Mouse (Mus musculus) adrenal gland, adult (tissue): ENCODE measurements around the gene Slc1a5.

Experiments
- DNase-seq, 2 experiments: peaks; one replicate each; pipeline ENCODE4 v3.0.0; 2022 to 2023; ENCODE audit warnings: low spot score in 1 of 2; ENCODE audit not compliant: inconsistent age in 2 of 2

The Slc1a5 gene

GRCm38 (mm10) chr7:16780825-16781554, at the start of gene Slc1a5:
Gene Slc1a5, plus strand, starts transcription at chr7:16781340.
- DNase-seq: peak; percentile 89 to 97

DNA sequence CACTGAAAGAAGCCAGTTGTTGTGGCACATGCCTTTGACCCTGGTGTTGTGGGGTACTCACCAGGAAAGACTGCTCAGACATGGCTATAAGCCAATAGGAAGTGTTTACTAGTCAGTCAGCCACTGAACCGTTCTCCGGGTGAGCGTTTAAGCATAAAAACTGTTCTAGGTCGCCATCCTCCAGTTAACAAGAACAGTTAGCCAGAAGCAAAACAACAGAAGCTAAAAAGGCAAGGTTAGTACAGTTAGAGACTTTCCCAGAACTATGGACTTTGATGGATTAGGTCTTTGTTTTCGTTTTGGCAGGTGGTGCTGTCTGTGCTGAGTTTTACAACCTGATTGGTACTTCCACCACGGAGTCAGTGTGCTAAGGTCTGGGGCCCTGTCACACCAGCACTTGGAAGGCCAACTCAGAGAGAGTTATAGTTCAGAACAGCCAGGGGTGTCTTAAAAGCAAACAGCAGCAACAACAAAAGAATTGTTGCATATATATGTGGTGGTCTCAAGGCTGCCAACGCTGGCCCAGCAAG, 49.2 kb upstream of the Slc1a5 start:
- no peak for DNase-seq

DNA sequence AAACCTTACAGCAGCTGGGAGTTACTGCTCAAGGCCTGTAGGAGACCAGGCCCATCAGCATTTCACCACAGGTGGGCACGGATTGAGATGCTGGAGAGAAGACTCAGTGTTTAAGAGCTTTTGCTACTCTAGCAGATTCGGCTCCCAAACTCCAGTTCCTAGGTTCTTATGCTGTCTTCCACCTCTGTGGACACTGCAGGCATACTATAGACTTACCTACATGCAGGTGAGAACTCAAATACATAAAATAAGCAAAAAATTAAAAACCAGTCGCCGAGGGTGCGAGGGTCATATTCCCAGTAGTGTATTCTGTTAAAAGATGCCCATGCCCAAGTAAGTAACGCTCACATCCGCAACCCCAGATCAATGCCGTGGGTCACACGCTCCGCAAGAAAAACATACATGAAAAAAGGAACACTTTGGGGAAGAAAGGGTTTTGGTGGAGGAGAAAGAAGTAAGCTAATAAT, 43.5 kb upstream of the Slc1a5 start:
- DNase-seq: peak in 1 of 2 experiments; percentile 28

DNA sequence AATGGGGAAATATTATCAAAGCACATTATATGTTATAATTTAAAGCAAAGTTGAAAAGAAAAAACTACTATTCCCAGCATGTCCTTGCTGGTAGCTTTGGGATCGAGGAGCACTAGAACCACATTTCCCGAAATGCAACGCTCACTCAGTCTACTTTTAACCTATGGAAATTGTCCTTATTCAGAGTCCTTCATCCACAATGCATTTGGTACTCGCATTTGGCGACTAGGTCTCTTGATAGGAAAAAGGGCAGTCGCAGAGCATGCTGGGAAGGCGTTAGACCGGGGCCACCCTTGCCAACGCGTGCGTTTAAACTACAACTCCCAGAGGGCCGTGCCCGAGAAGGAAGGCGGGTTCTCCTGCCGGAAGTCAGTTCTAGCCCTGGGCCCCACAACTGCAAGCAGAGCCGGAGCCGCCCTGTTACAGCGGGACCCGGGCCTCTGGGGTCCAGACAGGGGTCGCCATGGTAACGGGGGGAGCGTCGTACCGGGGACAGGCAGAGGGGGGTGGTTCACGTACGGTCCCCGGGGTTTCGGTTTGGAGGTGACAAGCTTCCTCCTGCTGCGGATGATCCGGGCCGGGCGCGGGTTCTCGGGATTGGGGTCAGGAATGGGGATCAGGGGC, 43.0 kb upstream of the Slc1a5 start, which contains the start of gene Ap2s1:
Ap2s1 (plus strand) TSS at position 338 of the 624 bp plus-strand sequence.
- DNase-seq: peak; percentile 96 to 99

GRCm38 (mm10) chr7:16739056-16739604, 42.0 kb upstream of the Slc1a5 start:
- DNase-seq: peak in 1 of 2 experiments; percentile 46

DNA sequence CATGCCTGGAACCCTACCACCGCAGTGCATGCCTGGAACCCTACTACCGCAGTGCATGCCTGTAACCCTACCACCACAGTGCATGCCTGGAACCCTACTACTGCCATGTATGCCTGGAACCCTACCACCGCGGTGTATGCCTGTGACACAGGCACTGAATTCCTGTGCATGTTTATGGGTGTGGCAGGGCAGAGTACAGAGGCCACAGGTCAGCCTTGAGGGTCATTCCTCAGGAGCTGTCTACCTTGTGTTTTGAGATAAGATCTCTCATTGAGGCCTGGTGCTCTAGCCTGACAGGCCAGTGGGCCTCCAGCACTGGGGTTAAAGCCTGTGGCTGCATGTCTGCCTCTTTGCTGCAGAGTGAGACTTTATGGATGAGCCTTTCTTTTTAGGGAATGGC, 35.8 kb upstream of the Slc1a5 start:
- DNase-seq: no peak

DNA sequence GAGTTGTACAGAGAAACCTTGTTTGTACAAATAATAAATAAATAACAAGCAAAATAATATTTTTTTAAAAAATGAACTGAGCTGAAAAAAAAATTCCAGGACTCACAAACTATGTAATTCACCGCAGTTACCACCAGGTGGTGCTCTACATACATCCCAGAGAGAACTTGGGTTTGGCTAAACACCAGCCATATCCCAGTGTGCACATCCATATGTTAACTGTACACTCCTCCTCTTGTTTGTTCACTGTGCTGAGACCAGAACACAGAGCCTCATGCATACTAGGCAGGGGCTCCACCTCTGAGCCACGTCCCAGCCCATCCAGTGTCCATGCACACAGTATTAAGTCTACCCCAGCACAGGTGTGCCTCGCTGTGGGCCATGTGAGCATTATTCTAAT, 35.0 kb upstream of the Slc1a5 start:
- peak; percentile 21 to 77 for DNase-seq

- DNase-seq: no peak
Measured at GRCm38 (mm10) chr7:16747656-16748055, 33.5 kb upstream of the Slc1a5 start.

- no peak for DNase-seq
Measured at GRCm38 (mm10) chr7:16752016-16752415, 29.1 kb upstream of the Slc1a5 start.

- DNase-seq: peak in 1 of 2 experiments; percentile 50
Measured at GRCm38 (mm10) chr7:16755362-16756017, 25.6 kb upstream of the Slc1a5 start.

DNA sequence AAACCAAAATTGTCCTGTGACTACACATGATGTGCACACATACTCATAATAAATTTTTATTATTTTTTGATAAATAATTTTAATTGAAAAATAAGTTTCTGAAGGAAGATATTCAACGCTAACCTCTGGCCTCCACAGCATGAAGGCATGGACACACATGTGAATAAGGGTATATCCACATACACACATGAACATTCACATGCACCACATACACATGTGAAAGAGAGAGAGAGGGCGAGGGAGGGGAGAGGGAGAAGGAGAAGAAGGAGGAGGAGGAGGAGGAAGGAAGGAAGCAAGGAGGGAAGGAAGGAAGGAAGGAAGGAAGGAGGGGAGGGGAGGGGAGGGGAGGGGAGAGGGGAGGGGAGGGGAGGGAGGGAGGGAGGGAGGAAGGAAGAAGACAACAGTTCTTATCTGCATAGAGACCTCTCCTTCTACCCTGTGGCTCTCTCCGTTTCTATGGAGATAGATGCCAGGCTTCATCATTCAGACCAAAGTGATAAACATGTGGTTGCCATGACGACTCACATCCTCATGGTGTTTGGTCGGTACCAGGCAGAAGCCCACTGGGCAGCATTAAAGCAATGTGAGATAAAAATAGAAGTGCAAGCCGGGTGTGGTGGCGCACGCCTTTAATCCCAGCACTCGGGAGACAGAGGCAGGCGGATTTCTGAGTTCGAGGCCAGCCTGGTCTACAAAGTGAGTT, 22.1 kb upstream of the Slc1a5 start:
- no peak for DNase-seq

GRCm38 (mm10) chr7:16760292-16760691, 20.8 kb upstream of the Slc1a5 start:
- peak in 1 of 2 experiments; percentile 60 for DNase-seq

DNA sequence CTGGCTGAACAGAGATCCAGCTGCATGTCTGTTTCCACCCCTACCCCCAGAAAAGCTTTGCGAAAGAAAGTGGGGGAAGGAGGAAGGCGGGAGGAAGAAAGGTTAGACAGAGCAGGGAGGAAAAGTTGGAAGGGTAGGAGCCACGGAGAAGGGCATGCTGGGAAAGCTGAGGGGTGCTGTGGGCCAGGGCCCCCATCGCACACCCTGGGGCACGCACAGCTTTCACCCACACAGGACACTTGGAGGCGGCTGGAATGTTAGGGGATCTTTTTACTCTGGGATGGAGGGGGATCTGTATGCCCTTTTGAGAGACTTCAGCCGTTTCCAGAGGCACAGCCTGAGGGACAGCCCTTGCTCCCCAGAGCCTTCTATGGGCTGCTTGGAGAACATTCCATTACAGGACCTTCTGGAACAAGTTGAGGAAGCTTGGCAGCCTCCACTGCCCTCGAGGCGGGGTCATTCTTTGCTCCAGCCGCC, 20.1 kb upstream of the Slc1a5 start:
- peak; percentile 42 to 71 for DNase-seq

GRCm38 (mm10) chr7:16761630-16762029, 19.5 kb upstream of the Slc1a5 start:
- peak in 1 of 2 experiments; percentile 40 for DNase-seq

DNA sequence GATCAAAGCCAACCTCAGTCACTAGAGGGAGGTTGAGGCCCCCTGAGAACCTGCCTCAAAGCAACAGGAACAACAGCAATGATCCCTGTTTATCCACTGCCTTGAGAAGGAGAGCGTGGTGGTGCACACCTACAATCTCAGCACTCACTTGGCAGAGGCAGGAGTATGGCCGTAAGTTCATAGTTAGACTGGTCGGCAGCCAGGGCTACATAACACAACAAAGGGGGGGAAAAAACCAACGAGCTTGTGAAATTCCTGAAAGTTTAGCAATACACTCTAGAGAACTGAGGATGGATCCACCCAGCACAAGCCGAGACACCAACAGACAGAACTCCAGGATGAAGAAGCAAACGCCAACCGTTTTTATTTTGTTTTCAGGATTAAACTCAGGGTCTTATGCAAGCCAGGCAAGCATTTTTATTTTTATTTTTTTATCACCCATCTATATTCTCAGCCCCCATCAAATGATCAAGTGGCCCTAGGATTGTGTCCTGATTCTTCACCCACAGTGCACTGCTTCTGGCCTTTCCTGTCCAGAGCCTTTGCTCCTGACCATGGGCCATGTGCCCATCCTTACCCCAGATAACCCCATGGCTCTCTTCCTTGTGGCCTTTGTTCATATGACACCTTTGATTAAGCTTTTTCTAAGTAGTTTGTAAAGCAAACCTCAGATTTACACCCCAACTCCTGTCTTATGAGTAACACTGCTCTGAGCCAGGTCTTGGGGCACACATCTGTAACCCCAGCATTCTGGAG, 17.5 kb upstream of the Slc1a5 start:
- DNase-seq: peak in 1 of 2 experiments; percentile 52

GRCm38 (mm10) chr7:16766443-16766842, 14.7 kb upstream of the Slc1a5 start:
- DNase-seq: peak in 1 of 2 experiments; percentile 52

DNA sequence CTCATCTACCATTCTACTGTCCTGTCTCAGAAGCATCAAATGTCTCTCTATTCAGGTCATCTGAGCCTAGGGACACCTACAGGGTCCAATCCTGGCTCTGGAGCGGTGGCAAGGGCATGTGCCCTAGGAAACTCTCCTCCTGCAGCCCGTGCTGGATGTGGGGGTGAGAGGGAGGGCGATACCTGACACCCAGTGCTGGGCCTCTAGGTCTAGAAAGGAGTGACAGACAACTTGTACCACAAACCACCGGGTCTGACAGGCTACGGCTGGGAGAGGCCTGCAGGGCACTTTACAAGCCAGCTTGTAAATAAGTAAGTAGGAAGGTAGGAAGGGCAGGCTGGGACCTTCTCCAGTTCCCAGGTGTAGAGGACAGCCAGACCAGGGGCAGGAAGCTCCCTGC, 5.3 kb upstream of the Slc1a5 start:
- DNase-seq: no peak

DNA sequence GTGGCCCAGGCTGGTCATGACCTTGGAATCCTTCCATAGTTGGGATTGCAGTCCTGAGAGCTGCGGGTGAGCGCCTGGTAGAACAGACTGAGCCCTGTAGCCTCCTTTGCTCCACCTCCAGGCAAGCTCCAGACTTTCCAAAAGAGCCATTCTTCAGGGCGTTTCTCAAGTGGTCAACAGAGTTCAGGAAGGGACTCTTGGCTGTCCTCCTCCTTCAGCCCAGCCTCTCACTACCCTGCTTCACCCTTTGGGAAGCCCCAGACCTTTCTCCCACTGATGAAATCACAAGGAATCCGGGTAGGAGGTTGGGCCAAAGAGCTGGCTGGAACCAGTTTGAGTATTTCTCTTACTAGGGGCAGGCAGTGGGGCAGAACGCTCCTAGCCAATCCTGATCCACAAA, 1.1 kb upstream of the Slc1a5 start:
- peak; percentile 34 to 69 for DNase-seq

DNA sequence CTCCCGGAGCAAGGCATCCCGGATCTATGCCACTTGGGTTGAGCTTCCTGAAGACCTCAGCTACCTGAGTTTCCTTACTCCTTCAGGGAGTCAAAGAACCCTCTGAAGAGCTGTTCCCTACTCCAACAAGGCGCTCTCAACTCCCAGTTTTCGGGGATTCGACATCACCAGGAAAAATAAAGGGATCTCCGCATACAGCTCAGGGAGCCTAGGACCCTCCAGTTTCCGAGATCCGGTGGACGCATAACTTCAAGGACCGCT, 345 bp downstream of the Slc1a5 start:
- DNase-seq: no peak
